Mouse (Mus musculus) heart, postnatal 0 days (tissue): ENCODE data around the gene Mms22l. TPM values are rescaled to one million over a fixed set of nuclear protein-coding genes. Genes with fewer than 3 reads are reported as not detected.
"Not testable (repeated sequence)": the region's sequence is repeated elsewhere in the genome, so short reads cannot be mapped to it uniquely, and the experiment has no call there.

Experiments
- ATAC-seq: fragments of 200-750 bp; cut with Nextera tagmentation; 2 replicates; pipeline ENCODE4 v1.8.0; 2017; ENCODE audit warnings: low read depth, moderate number of reproducible peaks, moderate library complexity; ENCODE audit not compliant: insufficient read depth
- DNase-seq: peaks from one replicate; pipeline ENCODE4 v3.0.0-alpha.2; 2016; ENCODE audit warnings: low spot score
- H3K27ac ChIP-seq: fragments of 300-500 bp; sonication (generic); 2 replicates; pipeline ENCODE4 v1.5.1; 2014; ENCODE audit warnings: low read depth, mild to moderate bottlenecking
- H3K27me3 ChIP-seq: fragments of 300-500 bp; sonication (generic); 2 replicates; pipeline ENCODE4 v1.6.1; 2014; ENCODE audit warnings: low read length, mixed read lengths; ENCODE audit not compliant: control insufficient read depth, insufficient read depth
- H3K36me3 ChIP-seq: fragments of 300-500 bp; sonication (generic); replicated peaks from 2 replicates; pipeline ENCODE4 v1.6.1; 2014; ENCODE audit warnings: low read length, mixed read lengths; ENCODE audit not compliant: control insufficient read depth, insufficient read depth
- H3K4me1 ChIP-seq: fragments of 300-500 bp; sonication (generic); 2 replicates; pipeline ENCODE4 v1.6.1; 2014; ENCODE audit warnings: antibody characterized with exemption; ENCODE audit not compliant: control insufficient read depth, insufficient read depth
- H3K4me2 ChIP-seq: fragments of 300-500 bp; sonication (generic); 2 replicates; pipeline ENCODE4 v1.6.1; 2014; ENCODE audit warnings: low read depth, mild to moderate bottlenecking, low read length, moderate library complexity
- H3K4me3 ChIP-seq: fragments of 300-500 bp; sonication (generic); 2 replicates; pipeline ENCODE4 v1.5.1; 2014; ENCODE audit warnings: low read depth, low read length
- H3K9ac ChIP-seq: fragments of 300-500 bp; sonication (generic); replicated peaks from 2 replicates; pipeline ENCODE4 v1.6.1; 2014; ENCODE audit warnings: low read depth, low read length, mixed read lengths
- H3K9me3 ChIP-seq: fragments of 300-500 bp; sonication (generic); replicated peaks from 2 replicates; pipeline ENCODE4 v1.6.1; 2016; ENCODE audit warnings: low read length; ENCODE audit not compliant: control insufficient read depth
- CTCF ChIP-seq: IDR thresholded peaks from 2 replicates; pipeline ENCODE4 v1.5.1; 2016; ENCODE audit warnings: antibody characterized with exemption, control low read depth, low read depth
- EP300 ChIP-seq: IDR thresholded peaks from 2 replicates; pipeline ENCODE4 v1.6.1; 2016; ENCODE audit warnings: antibody characterized with exemption, low read depth
- WGBS: fragments of 180-500 bp; shearing (Covaris S2); extraction: QIAGEN DNeasy Blood & Tissue Kit; methylation state at CpG from one replicate; pipeline ENCODE4 v1.1.7; 2014; 5-methylcytosine and 5-hydroxymethylcytosine counted together
- polyA plus RNA-seq: library from polyadenylated mRNA; unstranded; fragments of >200 nt; fragmentation: Nextera tagmentation; extraction: Ambion mirVana; gene quantifications from 2 replicates; pipeline ENCODE4 v1.2.1, GENCODE M21; 2015
- total RNA-seq: library from RNA; depleted of rRNA; stranded (reverse); fragments of >200 nt; gene quantifications from 2 replicates; pipeline ENCODE4 v1.2.3, GENCODE M21; 2014; ENCODE audit warnings: low replicate concordance; rRNA removed

Mms22l gene
- total RNA-seq (5.2 and 21.2 TPM in 2 replicates), polyA plus RNA-seq (5.2 and 6.2 TPM in 2 replicates)

GRCm38 (mm10) chr4:24496116-24496952 lies at the start of gene Mms22l:
Gene Mms22l, plus strand, starts transcription at chr4:24496451.
- ATAC-seq = peak; percentile 100
- peak; percentile 95 for TF ChIP-seq EP300
- TF ChIP-seq CTCF = no peak
- WGBS = under 1% methylated on average over 83 of the region's 83 CpGs

DNA sequence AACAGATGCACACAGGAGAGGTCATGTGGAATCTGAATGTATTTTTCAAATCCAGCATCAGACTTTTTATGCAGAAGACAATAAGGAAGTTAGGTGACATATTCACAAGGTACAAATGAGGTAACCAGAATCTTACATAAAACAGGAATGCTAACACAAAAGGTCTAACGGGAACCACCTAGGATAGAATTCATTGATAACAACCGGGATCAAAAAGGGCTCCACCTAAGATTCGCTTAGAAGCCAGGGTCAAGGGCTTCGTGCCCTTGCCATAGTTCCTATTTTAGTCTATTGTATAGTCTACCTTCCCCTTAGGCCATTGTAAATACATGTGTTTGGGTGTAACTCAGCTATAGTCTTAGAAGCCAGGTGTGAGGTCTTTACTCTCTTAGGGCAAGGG lies 12.2 kb upstream of the Mms22l start:
- not testable (repeated sequence) for H3K27me3 ChIP-seq, DNase-seq, H3K27ac ChIP-seq, H3K4me3 ChIP-seq, H3K9me3 ChIP-seq, ATAC-seq, H3K36me3 ChIP-seq, H3K9ac ChIP-seq, H3K4me2 ChIP-seq, H3K4me1 ChIP-seq
- 76% methylated on average over 4 of the region's 4 CpGs for WGBS

More at GRCm38 (mm10) chr4:24496116-24496952, at the start of gene Mms22l:
- H3K4me1 ChIP-seq = no peaks in the 10 kb centered on the region
- H3K27ac ChIP-seq = peak within 1 kb of the TSS; percentile 95
- peak; percentile 90 for DNase-seq
- H3K36me3 ChIP-seq = no peaks in the 10 kb centered on the region
- H3K9ac ChIP-seq = peak within 1 kb of the TSS; percentile 81
- peak within 1 kb of the TSS; percentile 74 for H3K4me3 ChIP-seq
- no peaks in the 10 kb centered on the region for H3K27me3 ChIP-seq
- H3K4me2 ChIP-seq = peak within 1 kb of the TSS; percentile 76
- no peaks in the 10 kb centered on the region; the same call in 1 of the 2 replicates for H3K9me3 ChIP-seq

- Histone ChIP-seq H3K27me3 (no peaks in the 10 kb centered on the region), H3K4me2 (peak overlapping the region; percentile 76), H3K4me3 (peak overlapping the region; percentile 74), H3K36me3 (no peaks in the 10 kb centered on the region), H3K9me3 (no peaks in the 10 kb centered on the region), H3K27ac (peak overlapping the region; percentile 95; the same call in 1 of the 2 replicates), H3K9ac (peak overlapping the region; percentile 81), H3K4me1 (no peaks in the 10 kb centered on the region)
- no peak for ATAC-seq
- no peak for TF ChIP-seq CTCF
- no peak for TF ChIP-seq EP300
- no peak for DNase-seq
- WGBS = under 1% methylated on average over 7 of the region's 7 CpGs
These were observed 685 bp downstream of the Mms22l start for GRCm38 (mm10) chr4:24496953-24497319.

DNA sequence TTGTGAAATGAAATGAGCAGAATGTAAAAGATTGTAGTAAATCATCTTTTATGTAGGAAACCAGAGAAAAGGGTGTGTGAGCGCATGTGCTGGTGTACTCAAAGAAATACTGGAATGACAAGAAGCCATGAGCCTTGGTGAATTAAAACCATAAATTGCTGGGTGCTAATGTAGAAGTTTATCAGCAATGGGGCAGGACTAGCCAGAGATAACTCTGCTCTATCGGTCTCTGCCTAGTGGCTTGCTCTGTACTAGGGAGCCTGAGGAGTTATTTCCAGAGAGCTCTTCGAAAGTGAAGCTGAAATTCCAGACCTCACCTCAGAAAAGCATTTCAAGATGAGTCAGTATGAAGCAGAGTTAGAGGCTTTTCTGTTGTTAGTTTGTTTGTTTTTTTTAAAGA lies 12.9 kb downstream of the Mms22l start:
- ATAC-seq (no peak), DNase-seq (no peak)
- Histone ChIP-seq H3K4me2 (no peak overlapping the region), H3K4me3 (no peak overlapping the region), H3K27ac (no peak overlapping the region), H3K9me3 (no peaks in the 10 kb centered on the region), H3K27me3 (no peaks in the 10 kb centered on the region), H3K4me1 (no peaks in the 10 kb centered on the region), H3K36me3 (peaks cover 14% of the 10 kb centered on the region; the same call in 1 of the 2 replicates), H3K9ac (no peak overlapping the region)
- TF ChIP-seq CTCF (no peak), EP300 (no peak)
- WGBS = 59% methylated on average over 3 of the region's 3 CpGs

- Histone ChIP-seq H3K27ac (no peak overlapping the region), H3K4me3 (no peak overlapping the region), H3K9ac (no peak overlapping the region), H3K9me3 (no peaks in the 10 kb centered on the region), H3K27me3 (no peaks in the 10 kb centered on the region), H3K4me2 (no peak overlapping the region), H3K4me1 (no peaks in the 10 kb centered on the region), H3K36me3 (peaks cover 6% of the 10 kb centered on the region; the same call in 1 of the 2 replicates)
- ATAC-seq (no peak), DNase-seq (no peak)
- TF ChIP-seq EP300 (no peak), CTCF (no peak)
- WGBS = 81% methylated on average over 4 of the region's 4 CpGs
These were observed 40.7 kb downstream of the Mms22l start for GRCm38 (mm10) chr4:24536989-24537388.
